Mouse (Mus musculus): ENCODE measurements around the gene Tyw1. TPM values are rescaled to one million over a fixed set of nuclear protein-coding genes. Genes with fewer than 3 reads are reported as not detected.

Gene Tyw1
- polyA plus RNA-seq, 1 experiment = 17.8 TPM

DNA sequence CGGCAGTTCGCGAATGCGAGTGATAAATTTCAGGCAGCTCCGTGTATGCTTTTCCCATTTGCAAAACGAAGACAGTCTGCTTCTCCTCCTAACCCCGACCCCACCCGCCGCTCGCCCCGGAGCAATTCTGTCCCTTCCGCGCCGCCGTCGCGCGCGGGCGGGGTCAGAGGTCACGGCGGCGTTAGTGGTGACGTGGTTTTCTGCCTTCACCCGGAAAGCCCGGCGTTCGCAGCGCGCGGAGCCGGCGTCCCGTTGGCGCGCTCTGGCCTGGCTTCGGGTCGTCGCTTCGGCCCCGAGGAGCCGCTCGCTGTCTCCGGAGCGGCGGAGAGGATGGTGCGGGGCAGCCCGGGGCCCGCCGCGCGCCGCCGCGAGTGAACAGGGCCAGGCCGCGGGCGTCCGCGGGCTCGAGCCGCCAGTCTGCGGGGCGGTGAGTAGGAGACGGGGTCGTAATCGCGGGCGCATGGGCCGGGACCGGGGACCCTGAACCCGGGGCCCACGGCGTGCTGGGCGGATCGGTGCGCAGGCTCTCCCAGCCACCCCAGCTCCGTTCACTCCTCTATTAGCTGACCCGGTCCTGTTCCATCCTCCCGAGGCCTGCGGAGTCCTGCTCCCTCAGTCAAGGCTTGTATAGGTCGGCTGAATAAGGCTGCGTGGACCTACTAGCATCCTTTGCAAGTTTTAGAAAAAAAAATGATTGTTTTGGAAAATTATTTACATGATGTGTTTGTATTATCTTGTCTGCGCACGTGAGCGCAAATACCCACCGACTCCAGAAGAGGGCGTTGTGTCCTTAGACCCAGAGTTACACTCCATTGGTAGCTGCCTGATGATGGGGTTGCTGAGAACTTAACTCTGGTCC is 33.0 kb upstream of the Tyw1 start:
- H3K4me3 ChIP-seq (replicated peaks; ENCODE audit: insufficient read depth, low read depth, low read length) = peak overlapping the region; percentile 93
- H3K27me3 ChIP-seq (ENCODE audit: control insufficient read depth, insufficient read depth, low read length) = no peaks in the 10 kb centered on the region
- peaks cover 8% of the 10 kb centered on the region for H3K4me1 ChIP-seq (ENCODE audit: control insufficient read depth, insufficient read depth, low read length)
- WGBS = under 1% methylated on average over 88 of the region's 88 CpGs
- TF ChIP-seq POLR2A (IDR thresholded peaks at IDR 0.05; ENCODE audit: borderline replicate concordance, insufficient read depth, low read length) = peak; percentile 65
- peak; percentile 58 for TF ChIP-seq CTCF (IDR thresholded peaks at IDR 0.05; ENCODE audit: borderline replicate concordance, insufficient read depth, low read depth, low read length)
- peak overlapping the region; percentile 50 for H3K27ac ChIP-seq (ENCODE audit: insufficient read depth, low read length)
- peak; percentile 95 to 98 for DNase-seq

- Histone ChIP-seq H3K4me3 (replicated peaks; ENCODE audit: insufficient read depth, low read depth, low read length) (no peak overlapping the region), H3K4me1 (ENCODE audit: control insufficient read depth, insufficient read depth, low read length) (peaks cover 8% of the 10 kb centered on the region), H3K27ac (ENCODE audit: insufficient read depth, low read length) (no peak overlapping the region), H3K27me3 (ENCODE audit: control insufficient read depth, insufficient read depth, low read length) (no peaks in the 10 kb centered on the region)
- DNase-seq = no peak
- 92% methylated on average over 3 of the region's 3 CpGs for WGBS
- TF ChIP-seq POLR2A (IDR thresholded peaks at IDR 0.05; ENCODE audit: borderline replicate concordance, insufficient read depth, low read length) (no peak), CTCF (IDR thresholded peaks at IDR 0.05; ENCODE audit: borderline replicate concordance, insufficient read depth, low read depth, low read length) (no peak)
These were observed 28.6 kb upstream of the Tyw1 start for GRCm38 (mm10) chr5:130226790-130227189.

GRCm38 (mm10) chr5:130228120-130228519 is 27.3 kb upstream of the Tyw1 start:
- WGBS = 76% methylated on average over 4 of the region's 4 CpGs
- no peak for DNase-seq
- Histone ChIP-seq H3K4me3 (replicated peaks; ENCODE audit: insufficient read depth, low read depth, low read length) (no peak overlapping the region), H3K4me1 (ENCODE audit: control insufficient read depth, insufficient read depth, low read length) (peaks cover 8% of the 10 kb centered on the region), H3K27ac (ENCODE audit: insufficient read depth, low read length) (no peak overlapping the region), H3K27me3 (ENCODE audit: control insufficient read depth, insufficient read depth, low read length) (no peaks in the 10 kb centered on the region)
- TF ChIP-seq POLR2A (IDR thresholded peaks at IDR 0.05; ENCODE audit: borderline replicate concordance, insufficient read depth, low read length) (no peak), CTCF (IDR thresholded peaks at IDR 0.05; ENCODE audit: borderline replicate concordance, insufficient read depth, low read depth, low read length) (no peak)

DNA sequence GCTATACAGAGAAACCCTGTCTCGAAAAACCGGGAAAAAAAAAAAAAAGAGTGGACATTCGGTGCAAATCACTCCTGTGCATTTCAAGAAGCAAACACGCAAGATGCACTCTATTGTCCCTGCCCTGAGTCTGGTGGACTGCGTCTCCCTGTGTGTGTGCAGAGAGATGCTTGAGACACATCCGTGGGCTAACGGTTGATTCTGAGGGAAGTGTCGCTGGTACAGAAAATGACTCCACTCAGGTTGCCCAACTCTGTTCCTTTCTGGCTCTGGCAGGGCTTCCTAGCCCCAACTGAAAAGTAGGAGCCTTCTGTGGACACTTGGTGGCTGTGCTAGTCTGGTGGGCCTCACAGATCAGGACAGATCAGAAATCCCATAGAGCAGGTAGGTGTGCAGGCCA is 19.1 kb upstream of the Tyw1 start:
- TF ChIP-seq CTCF (IDR thresholded peaks at IDR 0.05; ENCODE audit: borderline replicate concordance, insufficient read depth, low read depth, low read length) (no peak), POLR2A (IDR thresholded peaks at IDR 0.05; ENCODE audit: borderline replicate concordance, insufficient read depth, low read length) (no peak)
- 94% methylated on average over 8 of the region's 8 CpGs for WGBS
- no peaks in the 10 kb centered on the region for H3K27me3 ChIP-seq (ENCODE audit: control insufficient read depth, insufficient read depth, low read length)
- no peak overlapping the region for H3K4me3 ChIP-seq (replicated peaks; ENCODE audit: insufficient read depth, low read depth, low read length)
- no peaks in the 10 kb centered on the region for H3K4me1 ChIP-seq (ENCODE audit: control insufficient read depth, insufficient read depth, low read length)
- H3K27ac ChIP-seq (ENCODE audit: insufficient read depth, low read length) = no peak overlapping the region
- no peak for DNase-seq

- TF ChIP-seq CTCF (IDR thresholded peaks at IDR 0.05; ENCODE audit: borderline replicate concordance, insufficient read depth, low read depth, low read length) (no peak), POLR2A (IDR thresholded peaks at IDR 0.05; ENCODE audit: borderline replicate concordance, insufficient read depth, low read length) (no peak)
- WGBS = 71% methylated on average over 7 of the region's 7 CpGs
- Histone ChIP-seq H3K27me3 (ENCODE audit: control insufficient read depth, insufficient read depth, low read length) (no peaks in the 10 kb centered on the region), H3K4me1 (ENCODE audit: control insufficient read depth, insufficient read depth, low read length) (no peaks in the 10 kb centered on the region), H3K27ac (ENCODE audit: insufficient read depth, low read length) (no peak overlapping the region), H3K4me3 (replicated peaks; ENCODE audit: insufficient read depth, low read depth, low read length) (no peak overlapping the region)
- no peak for DNase-seq
These were observed 16.2 kb upstream of the Tyw1 start for GRCm38 (mm10) chr5:130239236-130239635.

DNA sequence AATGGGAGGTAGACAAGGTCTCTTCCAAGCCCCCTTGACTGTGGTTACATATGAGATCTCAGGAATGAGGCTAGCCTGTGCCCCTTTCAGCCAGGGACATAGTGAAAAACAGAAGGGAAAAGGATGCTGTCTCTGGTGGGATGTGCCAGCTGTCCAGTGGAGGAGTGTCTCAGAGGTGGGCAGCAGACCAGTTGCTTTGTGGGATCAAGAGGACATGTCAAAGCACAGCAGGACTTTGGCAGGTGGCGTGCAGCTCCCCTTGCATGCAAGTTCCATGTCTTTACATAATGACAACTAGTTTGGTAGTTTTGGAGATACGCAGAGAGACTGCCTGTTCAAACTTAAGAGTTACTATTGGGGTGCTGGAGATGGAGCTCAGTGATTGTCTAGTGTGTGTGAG is 15.6 kb upstream of the Tyw1 start:
- no peaks in the 10 kb centered on the region for H3K4me1 ChIP-seq (ENCODE audit: control insufficient read depth, insufficient read depth, low read length)
- TF ChIP-seq CTCF (IDR thresholded peaks at IDR 0.05; ENCODE audit: borderline replicate concordance, insufficient read depth, low read depth, low read length) (no peak), POLR2A (IDR thresholded peaks at IDR 0.05; ENCODE audit: borderline replicate concordance, insufficient read depth, low read length) (no peak)
- WGBS = 75% methylated on average over 2 of the region's 2 CpGs

GRCm38 (mm10) chr5:130241426-130241825 is 14.0 kb upstream of the Tyw1 start:
- 88% methylated on average over 12 of the region's 12 CpGs for WGBS

More for the DNA sequence above, 15.6 kb upstream of the Tyw1 start:
- H3K27me3 ChIP-seq (ENCODE audit: control insufficient read depth, insufficient read depth, low read length) = no peaks in the 10 kb centered on the region
- no peak overlapping the region for H3K4me3 ChIP-seq (replicated peaks; ENCODE audit: insufficient read depth, low read depth, low read length)
- no peak overlapping the region for H3K27ac ChIP-seq (ENCODE audit: insufficient read depth, low read length)
- DNase-seq = no peak

DNA sequence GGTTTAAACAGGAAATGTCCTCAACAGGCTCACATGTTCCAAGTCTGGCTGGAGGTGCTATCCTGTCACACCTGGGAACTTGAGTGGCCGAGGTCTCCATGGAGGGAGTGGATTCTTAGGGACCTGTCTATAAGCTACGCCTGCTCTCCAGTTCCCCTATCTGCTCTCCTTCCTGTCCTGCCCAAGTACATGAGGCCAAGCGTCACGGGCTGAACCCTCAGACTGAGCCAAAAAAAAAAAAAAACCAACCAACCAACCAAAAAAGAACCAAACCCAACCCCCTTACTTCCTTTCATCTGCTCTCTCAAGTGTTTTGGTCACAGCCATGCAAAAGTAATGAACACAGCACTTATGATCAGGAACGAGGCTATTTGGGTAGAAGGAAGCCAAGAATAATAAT is 7.6 kb upstream of the Tyw1 start:
- Histone ChIP-seq H3K27ac (ENCODE audit: insufficient read depth, low read length) (no peak overlapping the region), H3K4me3 (replicated peaks; ENCODE audit: insufficient read depth, low read depth, low read length) (no peak overlapping the region), H3K27me3 (ENCODE audit: control insufficient read depth, insufficient read depth, low read length) (no peaks in the 10 kb centered on the region), H3K4me1 (ENCODE audit: control insufficient read depth, insufficient read depth, low read length) (no peaks in the 10 kb centered on the region)
- 75% methylated on average over 5 of the region's 5 CpGs for WGBS
- TF ChIP-seq POLR2A (IDR thresholded peaks at IDR 0.05; ENCODE audit: borderline replicate concordance, insufficient read depth, low read length) (no peak), CTCF (IDR thresholded peaks at IDR 0.05; ENCODE audit: borderline replicate concordance, insufficient read depth, low read depth, low read length) (no peak)
- no peak for DNase-seq

More at GRCm38 (mm10) chr5:130241426-130241825, 14.0 kb upstream of the Tyw1 start:
- Histone ChIP-seq H3K27ac (ENCODE audit: insufficient read depth, low read length) (no peak overlapping the region), H3K4me1 (ENCODE audit: control insufficient read depth, insufficient read depth, low read length) (no peaks in the 10 kb centered on the region), H3K4me3 (replicated peaks; ENCODE audit: insufficient read depth, low read depth, low read length) (no peak overlapping the region), H3K27me3 (ENCODE audit: control insufficient read depth, insufficient read depth, low read length) (no peaks in the 10 kb centered on the region)
- no peak for DNase-seq
- TF ChIP-seq POLR2A (IDR thresholded peaks at IDR 0.05; ENCODE audit: borderline replicate concordance, insufficient read depth, low read length) (no peak), CTCF (IDR thresholded peaks at IDR 0.05; ENCODE audit: borderline replicate concordance, insufficient read depth, low read depth, low read length) (no peak)

Measured in cerebellum, adult 2 months (tissue).